Comparison of ENCODE assay signal across 9 mouse cellular contexts in genomic region chr14:33303348-33303819, GRCm38 (mm10).
A peak's percentile ranks its signal among the peaks of the same experiment; 100 is the strongest.
DNase-seq lines count a peak whose midpoint lies in the region; ATAC-seq and TF ChIP-seq lines count a peak whose summit lies in the region.
"Had no signal": no experiment of that assay in that cellular context is flagged by ENCODE, and none has a peak within 500 bp of the region (broad histone marks: within the 10 kb centered on the region; RNA-seq: fewer than 3 reads in every experiment).

No protein-coding gene starts in this region.

- WGBS in forebrain, embryonic 10.5 days: 26% methylated on average over 9 of the region's 9 CpGs
- WGBS in hindbrain, embryonic 11.5 days: 31% methylated on average over 9 of the region's 9 CpGs
- WGBS in lung, embryonic 15.5 days: 22% methylated on average over 9 of the region's 9 CpGs

- H3K4me3 ChIP-seq in forebrain, embryonic 10.5 days: no peak overlapping the region
- H3K4me3 ChIP-seq in hindbrain, embryonic 11.5 days (ENCODE audit: low read depth, low read length): no peak overlapping the region
- no peak overlapping the region for H3K4me3 ChIP-seq in layer of hippocampus, adult 2 months
- H3K4me3 ChIP-seq in lung, embryonic 15.5 days: no peak overlapping the region
- H3K4me3 ChIP-seq: liver, embryonic 15.5 days had no signal

- no peaks in the 10 kb centered on the region for H3K9me3 ChIP-seq in forebrain, embryonic 10.5 days
- H3K9me3 ChIP-seq in hindbrain, embryonic 11.5 days (ENCODE audit: control insufficient read depth, low read length): no peaks in the 10 kb centered on the region
- no peaks in the 10 kb centered on the region for H3K9me3 ChIP-seq in lung, embryonic 15.5 days
- H3K9me3 ChIP-seq: liver, embryonic 15.5 days had no signal

- no peak overlapping the region for H3K4me2 ChIP-seq in hindbrain, embryonic 11.5 days (replicated peaks; ENCODE audit: low read depth, low read length)
- H3K4me2 ChIP-seq in lung, embryonic 15.5 days: no peak overlapping the region
- H3K4me2 ChIP-seq: liver, embryonic 15.5 days had no signal

- H3K4me1 ChIP-seq in forebrain, embryonic 10.5 days: peaks cover 15% of the 10 kb centered on the region
- no peaks in the 10 kb centered on the region for H3K4me1 ChIP-seq in hindbrain, embryonic 11.5 days (replicated peaks; ENCODE audit: control insufficient read depth, insufficient read depth, low read length)
- H3K4me1 ChIP-seq in lung, embryonic 15.5 days: no peaks in the 10 kb centered on the region
- H3K4me1 ChIP-seq: liver, embryonic 15.5 days had no signal

- peaks cover 7% of the 10 kb centered on the region; the same call in 1 of the 2 replicates for H3K27me3 ChIP-seq in forebrain, embryonic 10.5 days (ENCODE audit: poor library complexity, severe bottlenecking)
- H3K27me3 ChIP-seq in hindbrain, embryonic 11.5 days (ENCODE audit: control insufficient read depth, insufficient read depth, low read length): no peaks in the 10 kb centered on the region
- no peaks in the 10 kb centered on the region for H3K27me3 ChIP-seq in lung, embryonic 15.5 days
- H3K27me3 ChIP-seq: liver, embryonic 15.5 days had no signal

- peak; percentile 84 for DNase-seq in MN1 (ENCODE audit: low spot score)
- peak; percentile 84 for DNase-seq in c-Kit-positive CD71-negative TER-119-negative erythroid progenitor cells, embryonic 14.5 days (ENCODE audit: low read depth)
- DNase-seq in forebrain, embryonic 10.5 days (ENCODE audit: extremely low spot score, low spot score): peak; percentile 65
- peak; percentile 87 for DNase-seq in hindbrain, embryonic 11.5 days (ENCODE audit: low spot score)
- DNase-seq in layer of hippocampus, adult 2 months (ENCODE audit: low spot score in 2 of 2): peak; percentile 79 to 86
- peak; percentile 39 for DNase-seq in ovary, postnatal 10 days (ENCODE audit: low spot score)
- DNase-seq in thymus, postnatal 10 days (ENCODE audit: low spot score in 2 of 2): peak; percentile 12 to 66

- H3K9ac ChIP-seq in hindbrain, embryonic 11.5 days (ENCODE audit: low read depth, low read length): no peak overlapping the region
- H3K9ac ChIP-seq in lung, embryonic 15.5 days: no peak overlapping the region
- H3K9ac ChIP-seq: liver, embryonic 15.5 days had no signal

- ATAC-seq in hindbrain, embryonic 11.5 days (ENCODE audit: low FRiP score): peak; percentile 65
- peak; percentile 47; the same call in 1 of the 2 replicates for ATAC-seq in lung, embryonic 15.5 days (ENCODE audit: borderline replicate concordance, extremely low read depth, low FRiP score, low TSS enrichment)

- TF ChIP-seq CTCF in layer of hippocampus, adult 2 months (conservative IDR thresholded peaks at IDR 0.05): peak; percentile 94

- H3K36me3 ChIP-seq in forebrain, embryonic 10.5 days (replicated peaks): no peaks in the 10 kb centered on the region
- H3K36me3 ChIP-seq in hindbrain, embryonic 11.5 days (ENCODE audit: control insufficient read depth, insufficient read depth, low read length): no peaks in the 10 kb centered on the region
- H3K36me3 ChIP-seq in lung, embryonic 15.5 days: no peaks in the 10 kb centered on the region
- H3K36me3 ChIP-seq: liver, embryonic 15.5 days had no signal

- H3K27ac ChIP-seq in forebrain, embryonic 10.5 days: no peak overlapping the region
- H3K27ac ChIP-seq in hindbrain, embryonic 11.5 days (ENCODE audit: low read depth, low read length): no peak overlapping the region
- no peak overlapping the region for H3K27ac ChIP-seq in layer of hippocampus, adult 2 months
- no peak overlapping the region for H3K27ac ChIP-seq in lung, embryonic 15.5 days
- H3K27ac ChIP-seq: liver, embryonic 15.5 days had no signal
